Mouse (Mus musculus): Measurements from ENCODE around the gene Lrrc8a.

DNA sequence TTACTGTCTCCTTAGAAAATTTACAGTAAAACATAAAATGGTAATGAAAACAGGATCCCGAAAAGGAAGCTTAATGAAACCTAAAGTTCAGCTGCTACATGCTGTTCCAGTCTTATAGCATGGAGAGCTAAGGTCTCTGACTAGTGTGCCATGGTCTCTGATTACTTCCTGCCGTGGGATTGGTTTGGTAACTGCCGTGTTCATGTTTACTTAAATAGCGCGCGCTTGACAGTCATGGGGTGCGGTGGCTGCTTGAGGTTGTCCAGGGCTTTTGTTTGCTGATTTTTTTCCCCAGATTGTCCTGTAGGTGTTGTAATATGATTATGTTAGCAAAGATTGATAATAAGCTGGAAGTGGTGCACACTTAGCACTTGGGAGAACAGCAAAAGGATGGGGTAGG, 68.6 kb downstream of the Lrrc8a start:
- TF ChIP-seq CTCF (IDR thresholded peaks at IDR 0.05; ENCODE audit: extremely low read depth, insufficient read depth, low read length) (no peak), POLR2A (IDR thresholded peaks at IDR 0.05; ENCODE audit: extremely low read depth, insufficient read depth, low read length) (no peak)

Data from cortical plate, adult 2 months (tissue).